Mouse (Mus musculus) thymus, adult 2 months (tissue): ENCODE measurements around the gene Olfr1198.

Experiments used
- CTCF ChIP-seq: fragments of 200-500 bp; IDR thresholded peaks from 2 replicates; pipeline ENCODE4 v1.5.1; 2012; ENCODE audit warnings: mild to moderate bottlenecking, control low read depth, low read length, moderate library complexity, borderline replicate concordance; ENCODE audit not compliant: control insufficient read depth, poor library complexity, insufficient read depth; ENCODE audit errors: extremely low read depth
- POLR2A ChIP-seq: fragments of 200-500 bp; IDR thresholded peaks from 2 replicates; pipeline ENCODE4 v1.6.1; 2012; ENCODE audit warnings: mild to moderate bottlenecking, low read length, control low read depth, moderate library complexity; ENCODE audit not compliant: control insufficient read depth, poor library complexity, insufficient read depth; ENCODE audit errors: extremely low read depth

DNA sequence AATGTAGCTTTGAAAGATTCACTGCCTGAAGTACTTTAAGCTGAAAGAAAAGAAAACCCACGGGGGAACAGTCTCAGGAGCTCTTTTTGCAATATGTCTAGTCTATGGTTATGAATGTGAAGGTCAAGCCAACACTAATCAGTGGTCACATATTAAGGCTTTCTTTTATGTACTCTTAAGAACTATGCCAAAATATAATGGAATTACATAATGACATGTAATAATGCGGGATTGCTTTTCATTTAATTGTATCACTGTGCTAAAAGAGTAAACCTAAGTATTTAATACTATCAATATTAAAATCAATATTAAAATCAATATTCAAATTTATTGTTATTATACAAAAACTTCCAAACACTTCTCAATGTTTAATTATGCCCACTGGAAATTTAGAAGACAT is 46.7 kb downstream of the Olfr1198 start, which contains the start of gene Olfr1196:
- no peak for TF ChIP-seq CTCF
- no peak for TF ChIP-seq POLR2A
